Mouse (Mus musculus): Measurements from ENCODE around the gene C4bp. TPM values are rescaled to one million over a fixed set of nuclear protein-coding genes. Genes with fewer than 3 reads are reported as not detected.

C4bp gene
- total and polyA plus RNA-seq, 3 experiments: not detected

DNA sequence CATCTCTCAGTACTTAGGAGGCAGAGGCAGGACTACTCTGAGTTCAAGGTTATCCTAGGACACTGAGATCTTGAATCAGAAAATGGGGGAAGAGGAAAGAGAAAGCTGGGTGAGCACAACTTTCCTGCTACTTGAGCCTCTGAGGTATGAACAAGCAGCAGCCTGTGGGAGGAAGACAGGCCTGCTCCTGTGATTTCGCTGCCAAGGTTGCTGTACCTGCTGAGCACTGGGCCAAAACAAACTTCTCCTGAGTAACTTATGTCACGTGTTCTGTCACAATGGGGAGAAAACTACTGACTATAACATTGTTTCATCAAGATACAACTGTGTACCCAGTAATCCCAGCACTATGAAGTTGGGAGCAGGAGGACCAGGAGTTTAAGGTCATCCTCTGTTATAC is 42.2 kb upstream of the C4bp start:
- H3K27me3 ChIP-seq (ENCODE audit: control insufficient read depth in 1 of 2, insufficient read depth in 2 of 2, low read length in 2 of 2): no peaks in the 10 kb centered on the region
- no peaks in the 10 kb centered on the region for H3K79me2 ChIP-seq (ENCODE audit: control insufficient read depth, insufficient read depth, low read length, poor library complexity)
- no peak for TF ChIP-seq ZKSCAN1 (IDR thresholded peaks at IDR 0.05; ENCODE audit: low read depth, low read length)
- no peak for TF ChIP-seq NRF1 (IDR thresholded peaks at IDR 0.05; ENCODE audit: insufficient read depth, low read depth, low read length, poor library complexity, severe bottlenecking)
- TF ChIP-seq TBP (IDR thresholded peaks at IDR 0.05; ENCODE audit: low read depth, low read length): no peak
- no peak for TF ChIP-seq MYC (IDR thresholded peaks at IDR 0.05; ENCODE audit: low read depth, low read length)
- TF ChIP-seq E2F4 (IDR thresholded peaks at IDR 0.05; ENCODE audit: borderline replicate concordance, low read depth, low read length): no peak
- TF ChIP-seq UBTF (IDR thresholded peaks at IDR 0.05; ENCODE audit: borderline replicate concordance, insufficient read depth, low read depth, low read length): no peak
- no peak for TF ChIP-seq POLR2A (IDR thresholded peaks at IDR 0.05; ENCODE audit: control insufficient read depth in 1 of 2, insufficient read depth in 1 of 2, low read depth in 1 of 2, low read length in 2 of 2, poor library complexity in 1 of 2)
- no peak for TF ChIP-seq TAL1 (IDR thresholded peaks at IDR 0.05; ENCODE audit: low read length)
- no peak for TF ChIP-seq ELF1 (IDR thresholded peaks at IDR 0.05; ENCODE audit: low read depth, low read length)
- TF ChIP-seq MAZ (IDR thresholded peaks at IDR 0.05; ENCODE audit: low read depth, low read length): no peak
- no peak for TF ChIP-seq CHD1 (IDR thresholded peaks at IDR 0.05; ENCODE audit: low read depth, low read length)
- TF ChIP-seq RCOR1 (IDR thresholded peaks at IDR 0.05; ENCODE audit: low read depth, low read length): no peak
- TF ChIP-seq MAX (IDR thresholded peaks at IDR 0.05; ENCODE audit: low read length): no peak
- no peak for TF ChIP-seq GABPA (IDR thresholded peaks at IDR 0.05; ENCODE audit: low read depth, low read length)
- H3K9ac ChIP-seq (ENCODE audit: control insufficient read depth, low read depth, low read length, poor library complexity, severe bottlenecking): no peak overlapping the region
- peaks cover 0 to 3% of the 10 kb centered on the region in 2 experiments; a peak in 1 of 4 replicates for H3K4me1 ChIP-seq (ENCODE audit: control insufficient read depth in 1 of 2, insufficient read depth in 2 of 2, low read length in 2 of 2)
- DNase-seq (ENCODE audit: low read depth, low spot score): no peak
- H3K4me3 ChIP-seq (ENCODE audit: control insufficient read depth in 1 of 2, insufficient read depth in 1 of 2, low read depth in 2 of 2, low read length in 2 of 2): no peak overlapping the region
- no peaks in the 10 kb centered on the region for H3K9me3 ChIP-seq (replicated peaks; ENCODE audit: insufficient read depth, low read length)
- H3K27ac ChIP-seq (ENCODE audit: control insufficient read depth, low read depth, low read length): no peak overlapping the region
- H3K36me3 ChIP-seq (ENCODE audit: control insufficient read depth in 1 of 2, insufficient read depth in 2 of 2, low read length in 2 of 2): peaks cover 0 to 4% of the 10 kb centered on the region in 2 experiments; a peak in 2 of 4 replicates

DNA sequence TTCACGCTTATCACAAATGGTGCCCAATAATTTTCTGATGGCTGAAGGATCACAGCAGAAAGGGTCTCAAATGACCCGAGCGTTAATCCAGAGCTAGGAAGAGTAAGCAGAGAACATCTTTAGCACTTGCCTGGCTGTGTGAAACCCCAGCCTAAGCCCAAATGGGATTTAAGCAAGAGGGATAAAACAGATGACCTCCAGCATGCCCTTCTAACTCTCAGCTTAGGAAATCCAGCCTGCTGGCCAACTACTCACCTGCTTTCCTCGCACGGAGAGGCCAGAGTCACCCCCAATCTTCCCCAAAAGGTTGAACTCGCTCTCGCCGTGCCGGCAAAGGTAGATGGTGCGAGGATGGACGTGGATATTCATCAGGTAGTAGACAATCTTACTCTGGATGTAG is 40.5 kb upstream of the C4bp start:
- H3K36me3 ChIP-seq (ENCODE audit: control insufficient read depth in 1 of 2, insufficient read depth in 2 of 2, low read length in 2 of 2): peaks cover 0 to 7% of the 10 kb centered on the region in 2 experiments; a peak in 2 of 4 replicates
- H3K4me1 ChIP-seq (ENCODE audit: control insufficient read depth in 1 of 2, insufficient read depth in 2 of 2, low read length in 2 of 2): peaks cover 0 to 3% of the 10 kb centered on the region in 2 experiments; a peak in 1 of 4 replicates
- H3K79me2 ChIP-seq (ENCODE audit: control insufficient read depth, insufficient read depth, low read length, poor library complexity): no peaks in the 10 kb centered on the region
- H3K9ac ChIP-seq (ENCODE audit: control insufficient read depth, low read depth, low read length, poor library complexity, severe bottlenecking): no peak overlapping the region
- no peaks in the 10 kb centered on the region for H3K9me3 ChIP-seq (replicated peaks; ENCODE audit: insufficient read depth, low read length)
- H3K27me3 ChIP-seq (ENCODE audit: control insufficient read depth in 1 of 2, insufficient read depth in 2 of 2, low read length in 2 of 2): no peaks in the 10 kb centered on the region
- no peak for DNase-seq (ENCODE audit: low read depth, low spot score)
- H3K4me3 ChIP-seq (ENCODE audit: control insufficient read depth in 1 of 2, insufficient read depth in 1 of 2, low read depth in 2 of 2, low read length in 2 of 2): no peak overlapping the region
- H3K27ac ChIP-seq (ENCODE audit: control insufficient read depth, low read depth, low read length): no peak overlapping the region
- TF ChIP-seq POLR2AphosphoS5 (IDR thresholded peaks at IDR 0.05; ENCODE audit: borderline replicate concordance, low read depth, low read length) (no peak), KAT2A (conservative IDR thresholded peaks at IDR 0.05; ENCODE audit: low read depth, low read length) (no peak), CHD2 (IDR thresholded peaks at IDR 0.05; ENCODE audit: low read length) (no peak), GATA1 (IDR thresholded peaks at IDR 0.05; ENCODE audit: low read depth, low read length) (no peak), ETS1 (IDR thresholded peaks at IDR 0.05; ENCODE audit: low read depth, low read length) (no peak), RAD21 (IDR thresholded peaks at IDR 0.05; ENCODE audit: low read depth, low read length) (no peak), MXI1 (IDR thresholded peaks at IDR 0.05; ENCODE audit: low read depth, low read length) (no peak), USF1 (IDR thresholded peaks at IDR 0.05; ENCODE audit: low read depth, low read length) (no peak), MEF2A (IDR thresholded peaks at IDR 0.05; ENCODE audit: extremely low read depth, insufficient replicate concordance, low read depth, low read length, poor library complexity, severe bottlenecking) (no peak), BHLHE40 (IDR thresholded peaks at IDR 0.05; ENCODE audit: borderline replicate concordance, low read depth, low read length) (no peak), MYC (IDR thresholded peaks at IDR 0.05; ENCODE audit: low read depth, low read length) (no peak), POLR2AphosphoS2 (IDR thresholded peaks at IDR 0.05; ENCODE audit: low read length) (no peak), ZNF384 (IDR thresholded peaks at IDR 0.05; ENCODE audit: low read depth, low read length) (no peak), MAFK (IDR thresholded peaks at IDR 0.05; ENCODE audit: borderline replicate concordance, low read depth, low read length) (no peak), GABPA (IDR thresholded peaks at IDR 0.05; ENCODE audit: low read depth, low read length) (no peak)
